ENCODE assay signal across 8 mouse cellular contexts in genomic region chr2:68782268-68783132, GRCm38 (mm10).
A peak's percentile ranks its signal among the peaks of the same experiment; 100 is the strongest.
DNase-seq lines count a peak whose midpoint lies in the region; ATAC-seq and TF ChIP-seq lines count a peak whose summit lies in the region.

No protein-coding gene starts in this region.

- H3K9me3 ChIP-seq in lung, postnatal 0 days (ENCODE audit: low read length), result no peaks in the 10 kb centered on the region
- no peaks in the 10 kb centered on the region for H3K9me3 ChIP-seq in heart, embryonic 12.5 days (replicated peaks)

- H3K4me1 ChIP-seq in lung, postnatal 0 days (ENCODE audit: insufficient read depth, low read depth, low read length), result no peaks in the 10 kb centered on the region
- peaks cover 22% of the 10 kb centered on the region for H3K4me1 ChIP-seq in heart, embryonic 12.5 days (replicated peaks)

- H3K9ac ChIP-seq in lung, postnatal 0 days (replicated peaks; ENCODE audit: low read depth), result no peak overlapping the region
- no peak overlapping the region for H3K9ac ChIP-seq in heart, embryonic 12.5 days

- H3K36me3 ChIP-seq in lung, postnatal 0 days (ENCODE audit: insufficient read depth, low read length), result no peaks in the 10 kb centered on the region
- no peaks in the 10 kb centered on the region for H3K36me3 ChIP-seq in heart, embryonic 12.5 days

- 0 out of 2 replicates have a peak overlapping the region, but pooled peaks have one; percentile 12 for H3K4me3 ChIP-seq in lung, postnatal 0 days (ENCODE audit: low read depth, low read length)
- peak overlapping the region; percentile 39 for H3K4me3 ChIP-seq in heart, embryonic 12.5 days

- peak overlapping the region; percentile 35 for H3K4me2 ChIP-seq in lung, postnatal 0 days (replicated peaks; ENCODE audit: low read depth, low read length)
- H3K4me2 ChIP-seq in heart, embryonic 12.5 days, result peak overlapping the region; percentile 69

- ATAC-seq in lung, postnatal 0 days, result 0 out of 2 replicates have a peak, but pooled peaks have one; percentile 50
- peak; percentile 62; the same call in 1 of the 2 replicates for ATAC-seq in heart, embryonic 12.5 days (ENCODE audit: insufficient number of reproducible peaks, low FRiP score)

- 20% methylated on average over 16 of the region's 16 CpGs for WGBS in lung, postnatal 0 days
- 17% methylated on average over 16 of the region's 16 CpGs for WGBS in heart, embryonic 12.5 days

- H3K27me3 ChIP-seq in lung, postnatal 0 days (replicated peaks; ENCODE audit: insufficient read depth, low read length), result no peaks in the 10 kb centered on the region
- H3K27me3 ChIP-seq in heart, embryonic 12.5 days (replicated peaks), result no peaks in the 10 kb centered on the region

- no peak for TF ChIP-seq EP300 in lung, postnatal 0 days (IDR thresholded peaks at IDR 0.05)

- no peak for TF ChIP-seq CTCF in lung, postnatal 0 days (IDR thresholded peaks at IDR 0.05)

- no peak overlapping the region for H3K27ac ChIP-seq in lung, postnatal 0 days (ENCODE audit: low read length)
- peak overlapping the region; percentile 52; the same call in 1 of the 2 replicates for H3K27ac ChIP-seq in heart, embryonic 12.5 days (ENCODE audit: poor library complexity, severe bottlenecking)

- DNase-seq in lung, postnatal 0 days (ENCODE audit: low spot score), result peak; percentile 25
- no peak for DNase-seq in lung, adult 18-20 months
- peak; percentile 36 for DNase-seq in kidney, postnatal 14 days
- DNase-seq in naive thymus-derived CD4-positive, alpha-beta T cell, adult 2 months (ENCODE audit: low read depth), result peak; percentile 54
- no peak for DNase-seq in layer of hippocampus, postnatal 14 days (ENCODE audit: low spot score in 2 of 2)
- DNase-seq in cerebellum, adult 18-20 months, result no peak
- DNase-seq in right cerebral cortex, postnatal 36 days (ENCODE audit: low spot score in 2 of 2), result no peak

Comparison
In these comparisons a context has a peak if more than half of its experiments do, and no peak if none do; other contexts are left out.
1. DNase-seq: peak in lung, postnatal 0 days (single experiment), kidney, postnatal 14 days (single experiment) and naive thymus-derived CD4-positive, alpha-beta T cell, adult 2 months (single experiment); none in lung, adult 18-20 months (0 of 2), layer of hippocampus, postnatal 14 days (0 of 2), cerebellum, adult 18-20 months (0 of 2) and right cerebral cortex, postnatal 36 days (0 of 2).